Mouse (Mus musculus) CH12.LX (cell line): ENCODE results near the gene Supt16. TPM values are rescaled to one million over a fixed set of nuclear protein-coding genes. Genes with fewer than 3 reads are reported as not detected.

Experiments used
- DNase-seq: peaks from one replicate; pipeline ENCODE4 v3.0.0-alpha.2; 2013; ENCODE audit errors: extremely low read depth
- H3K27ac ChIP-seq: 2 replicates; pipeline ENCODE4 v1.5.1; 2012; ENCODE audit warnings: low read depth, mild to moderate bottlenecking, control low read depth, moderate library complexity; ENCODE audit not compliant: insufficient read depth
- H3K27me3 ChIP-seq: replicated peaks from 2 replicates; pipeline ENCODE3; 2012; ENCODE audit warnings: inconsistent platforms
- H3K36me3 ChIP-seq, 2 experiments: replicated peaks in 1 of 2; 2 replicates each; pipeline versions ENCODE3 to v1.6.1; 2012; ENCODE audit warnings: inconsistent platforms in 1 of 2, low read length in 1 of 2, mild to moderate bottlenecking in 1 of 2, mixed read lengths in 1 of 2, moderate library complexity in 1 of 2; ENCODE audit not compliant: control insufficient read depth in 1 of 2, insufficient read depth in 1 of 2
- H3K4me1 ChIP-seq, 2 experiments: 2 replicates each; pipeline ENCODE4 v1.6.1; 2012; ENCODE audit warnings: inconsistent platforms in 1 of 2, moderate library complexity in 1 of 2; ENCODE audit not compliant: insufficient read depth in 2 of 2, control insufficient read depth in 1 of 2
- H3K4me2 ChIP-seq: 2 replicates; pipeline ENCODE4 v1.6.1; 2012; ENCODE audit warnings: low read depth, mild to moderate bottlenecking, control low read depth; ENCODE audit not compliant: poor library complexity, insufficient read depth, severe bottlenecking
- H3K4me3 ChIP-seq, 3 experiments: fragments of 150-350 bp in 1 of 3; sonication (generic) in 1 of 3; replicated peaks in 1 of 3; 2 replicates each; pipeline versions ENCODE3 to v1.5.1; 2011 to 2012; ENCODE audit warnings: low read depth in 2 of 3, low read length in 2 of 3, mild to moderate bottlenecking in 2 of 3, moderate library complexity in 2 of 3, control low read depth in 1 of 3, improper control_type of control experiment in 1 of 3, inconsistent platforms in 1 of 3, mixed read lengths in 1 of 3; ENCODE audit not compliant: poor library complexity in 1 of 3
- H3K79me2 ChIP-seq: replicated peaks from 2 replicates; pipeline ENCODE4 v1.6.1; 2012; ENCODE audit warnings: mild to moderate bottlenecking, moderate library complexity; ENCODE audit not compliant: control insufficient read depth, poor library complexity, insufficient read depth, severe bottlenecking; ENCODE audit errors: extremely low read depth
- H3K9ac ChIP-seq: 2 replicates; pipeline ENCODE4 v1.6.1; 2012; ENCODE audit warnings: low read depth, mild to moderate bottlenecking, control low read depth, moderate library complexity; ENCODE audit not compliant: insufficient read depth
- H3K9me3 ChIP-seq: replicated peaks from 2 replicates; pipeline ENCODE3; 2012; ENCODE audit warnings: low read length, inconsistent platforms, mixed read lengths
- BHLHE40 ChIP-seq: IDR thresholded peaks from 2 replicates; pipeline ENCODE4 v1.6.1; 2011; ENCODE audit warnings: mild to moderate bottlenecking, low read depth, low read length, improper control_type of control experiment
- CHD1 ChIP-seq: IDR thresholded peaks from 2 replicates; pipeline ENCODE4 v1.6.1; 2012; ENCODE audit warnings: low read depth, low read length, improper control_type of control experiment, inconsistent platforms
- CHD2 ChIP-seq: IDR thresholded peaks from 2 replicates; pipeline ENCODE4 v1.6.1; 2011; ENCODE audit warnings: low read length, improper control_type of control experiment
- ELF1 ChIP-seq: IDR thresholded peaks from 2 replicates; pipeline ENCODE4 v1.6.1; 2014; ENCODE audit warnings: low read depth, mild to moderate bottlenecking, inconsistent platforms, low read length, improper control_type of control experiment
- EP300 ChIP-seq: IDR thresholded peaks from 2 replicates; pipeline ENCODE4 v1.6.1; 2011; ENCODE audit warnings: low read length, improper control_type of control experiment
- ETS1 ChIP-seq: conservative IDR thresholded peaks from 2 replicates; pipeline ENCODE4 v1.6.1; 2012; ENCODE audit warnings: low read depth, mild to moderate bottlenecking, inconsistent platforms, low read length, improper control_type of control experiment, moderate library complexity
- GABPA ChIP-seq: IDR thresholded peaks from 2 replicates; pipeline ENCODE4 v1.6.1; 2012; ENCODE audit warnings: low read depth, low read length, improper control_type of control experiment, inconsistent platforms; ENCODE audit not compliant: insufficient replicate concordance
- HCFC1 ChIP-seq: IDR thresholded peaks from 2 replicates; pipeline ENCODE4 v1.6.1; 2012; ENCODE audit warnings: low read depth, mild to moderate bottlenecking, inconsistent platforms, low read length, improper control_type of control experiment
- IRF4 ChIP-seq: IDR thresholded peaks from 2 replicates; pipeline ENCODE4 v1.6.1; 2014; ENCODE audit warnings: low read depth, mild to moderate bottlenecking, inconsistent platforms, low read length, improper control_type of control experiment
- JUN ChIP-seq: IDR thresholded peaks from 2 replicates; pipeline ENCODE4 v1.6.1; 2011; ENCODE audit warnings: low read depth, mild to moderate bottlenecking, low read length, improper control_type of control experiment, moderate library complexity; ENCODE audit not compliant: insufficient read depth
- JUND ChIP-seq: conservative IDR thresholded peaks from 2 replicates; pipeline ENCODE4 v1.6.1; 2011; ENCODE audit warnings: low read depth, low read length, improper control_type of control experiment
- KAT2A ChIP-seq: IDR thresholded peaks from 2 replicates; pipeline ENCODE4 v1.6.1; 2012; ENCODE audit warnings: low read length, improper control_type of control experiment, inconsistent platforms; ENCODE audit not compliant: insufficient replicate concordance
- MAX ChIP-seq: IDR thresholded peaks from 2 replicates; pipeline ENCODE4 v1.6.1; 2011; ENCODE audit warnings: low read length, improper control_type of control experiment
- MAZ ChIP-seq: IDR thresholded peaks from 2 replicates; pipeline ENCODE4 v1.6.1; 2012; ENCODE audit warnings: low read depth, mild to moderate bottlenecking, inconsistent platforms, low read length, improper control_type of control experiment, moderate library complexity
- MXI1 ChIP-seq: IDR thresholded peaks from 2 replicates; pipeline ENCODE4 v1.6.1; 2011; ENCODE audit warnings: mild to moderate bottlenecking, low read depth, low read length, improper control_type of control experiment
- MYC ChIP-seq: IDR thresholded peaks from 2 replicates; pipeline ENCODE4 v1.6.1; 2011; ENCODE audit warnings: low read depth, mild to moderate bottlenecking, improper control_type of control experiment, low read length
- NELFE ChIP-seq: IDR thresholded peaks from 2 replicates; pipeline ENCODE4 v1.6.1; 2011; ENCODE audit warnings: low read depth, low read length, improper control_type of control experiment
- NRF1 ChIP-seq: IDR thresholded peaks from 2 replicates; pipeline ENCODE4 v1.6.1; 2014; ENCODE audit warnings: low read depth, mild to moderate bottlenecking, inconsistent platforms, low read length, improper control_type of control experiment, moderate library complexity
- POLR2A ChIP-seq: IDR thresholded peaks from 2 replicates; pipeline ENCODE4 v1.6.1; 2011; ENCODE audit warnings: low read depth, mild to moderate bottlenecking, improper control_type of control experiment, low read length
- POLR2AphosphoS2 ChIP-seq: IDR thresholded peaks from 2 replicates; pipeline ENCODE4 v1.6.1; 2011; ENCODE audit warnings: low read depth, low read length, improper control_type of control experiment
- SMC3 ChIP-seq: IDR thresholded peaks from 2 replicates; pipeline ENCODE4 v1.6.1; 2011; ENCODE audit warnings: low read depth, low read length, improper control_type of control experiment
- TBP ChIP-seq: conservative IDR thresholded peaks from 2 replicates; pipeline ENCODE4 v1.6.1; 2011; ENCODE audit warnings: low read depth, low read length, improper control_type of control experiment
- TCF12 ChIP-seq: IDR thresholded peaks from 2 replicates; pipeline ENCODE4 v1.6.1; 2014; ENCODE audit warnings: low read depth, mild to moderate bottlenecking, inconsistent platforms, low read length, improper control_type of control experiment
- UBTF ChIP-seq: IDR thresholded peaks from 2 replicates; pipeline ENCODE4 v1.6.1; 2012; ENCODE audit warnings: low read depth, mild to moderate bottlenecking, inconsistent platforms, low read length, improper control_type of control experiment, moderate library complexity
- USF2 ChIP-seq: conservative IDR thresholded peaks from 2 replicates; pipeline ENCODE4 v1.6.1; 2011; ENCODE audit warnings: low read depth, low read length, improper control_type of control experiment
- ZC3H11A ChIP-seq: IDR thresholded peaks from 2 replicates; pipeline ENCODE4 v1.6.1; 2012; ENCODE audit warnings: low read depth, mild to moderate bottlenecking, inconsistent platforms, low read length, improper control_type of control experiment
- ZKSCAN1 ChIP-seq: IDR thresholded peaks from 2 replicates; pipeline ENCODE4 v1.6.1; 2012; ENCODE audit warnings: low read depth, inconsistent platforms, low read length, improper control_type of control experiment, borderline replicate concordance
- ZMIZ1 ChIP-seq: IDR thresholded peaks from 2 replicates; pipeline ENCODE4 v1.6.1; 2012; ENCODE audit warnings: low read depth, mild to moderate bottlenecking, inconsistent platforms, low read length, improper control_type of control experiment
- ZNF384 ChIP-seq: IDR thresholded peaks from 2 replicates; pipeline ENCODE4 v1.6.1; 2012; ENCODE audit warnings: low read depth, low read length, improper control_type of control experiment, inconsistent platforms
- dilution Hi-C: fragments of 300-500 bp; cut with MboI; formaldehyde crosslinking; loops from 2 replicates; pipeline ENCODE4 v1.14.3; 2020; ENCODE audit warnings: low sequenced_read_pairs; ENCODE audit not compliant: extremely low pct_unique_long_range_greater_than_20kb, extremely low pct_ligation_motif_present
- in situ Hi-C: fragments of 300-500 bp; cut with MboI; formaldehyde crosslinking; loops from 3 replicates; pipeline ENCODE4 v1.14.3; 2019; ENCODE audit warnings: low sequenced_read_pairs, low pct_ligation_motif_present, low pct_unique_long_range_greater_than_20kb, mixed read lengths
- polyA plus RNA-seq: library from polyadenylated mRNA; unstranded; fragments of >175 nt; gene quantifications from 2 replicates; pipeline ENCODE4 v1.2.1, GENCODE M21; 2012; ENCODE audit warnings: low read depth; ENCODE audit not compliant: insufficient read length
- total RNA-seq, 2 experiments: library from RNA; depleted of rRNA; stranded (reverse); fragments of 300-350 nt in 1 of 2; fragments of >200 nt in 1 of 2; gene quantifications; 2 replicates each; pipeline ENCODE4 v1.2.3; 2012 to 2014

Gene Supt16
- total and polyA plus RNA-seq, 3 experiments: 64.8 to 114 (median 78.6) TPM

- Histone ChIP-seq H3K79me2 (peaks cover 36% of the 10 kb centered on the region), H3K27ac (peak overlapping the region; percentile 13), H3K4me1 (peaks cover 5 to 31% of the 10 kb centered on the region in 2 experiments; a peak in 3 of 4 replicates), H3K27me3 (no peaks in the 10 kb centered on the region), H3K4me2 (peak overlapping the region; percentile 71; the same call in 1 of the 2 replicates), H3K36me3 (peaks cover 25 to 56% of the 10 kb centered on the region in 2 experiments)
- peak; percentile 57 for DNase-seq
- in situ Hi-C loops: loop anchor here (10.0 kb wide), 1 partner anchor 137 kb away; no protein-coding TSS in a partner anchor
- dilution Hi-C loops: no loop called here
- TF ChIP-seq ETS1: 0 out of 2 replicates have a peak, but pooled peaks have one; percentile 29
- TF ChIP-seq MYC: no peak
- TF ChIP-seq ELF1: peak; percentile 41; the same call in 1 of the 2 replicates
- peak; percentile 86 for TF ChIP-seq ZNF384
- no peak for TF ChIP-seq ZKSCAN1
- peak; percentile 52; the same call in 1 of the 2 replicates for TF ChIP-seq EP300
- TF ChIP-seq, all 38 proteins: peak for 4
- Histone ChIP-seq H3K4me3 (peak overlapping the region; percentile 32 to 94 (median 59)), H3K9me3 (no peaks in the 10 kb centered on the region), H3K9ac (peak overlapping the region; percentile 92; the same call in 1 of the 2 replicates)
Observed at GRCm38 (mm10) chr14:52198141-52198540, 925 bp upstream of the Supt16 start.

DNA sequence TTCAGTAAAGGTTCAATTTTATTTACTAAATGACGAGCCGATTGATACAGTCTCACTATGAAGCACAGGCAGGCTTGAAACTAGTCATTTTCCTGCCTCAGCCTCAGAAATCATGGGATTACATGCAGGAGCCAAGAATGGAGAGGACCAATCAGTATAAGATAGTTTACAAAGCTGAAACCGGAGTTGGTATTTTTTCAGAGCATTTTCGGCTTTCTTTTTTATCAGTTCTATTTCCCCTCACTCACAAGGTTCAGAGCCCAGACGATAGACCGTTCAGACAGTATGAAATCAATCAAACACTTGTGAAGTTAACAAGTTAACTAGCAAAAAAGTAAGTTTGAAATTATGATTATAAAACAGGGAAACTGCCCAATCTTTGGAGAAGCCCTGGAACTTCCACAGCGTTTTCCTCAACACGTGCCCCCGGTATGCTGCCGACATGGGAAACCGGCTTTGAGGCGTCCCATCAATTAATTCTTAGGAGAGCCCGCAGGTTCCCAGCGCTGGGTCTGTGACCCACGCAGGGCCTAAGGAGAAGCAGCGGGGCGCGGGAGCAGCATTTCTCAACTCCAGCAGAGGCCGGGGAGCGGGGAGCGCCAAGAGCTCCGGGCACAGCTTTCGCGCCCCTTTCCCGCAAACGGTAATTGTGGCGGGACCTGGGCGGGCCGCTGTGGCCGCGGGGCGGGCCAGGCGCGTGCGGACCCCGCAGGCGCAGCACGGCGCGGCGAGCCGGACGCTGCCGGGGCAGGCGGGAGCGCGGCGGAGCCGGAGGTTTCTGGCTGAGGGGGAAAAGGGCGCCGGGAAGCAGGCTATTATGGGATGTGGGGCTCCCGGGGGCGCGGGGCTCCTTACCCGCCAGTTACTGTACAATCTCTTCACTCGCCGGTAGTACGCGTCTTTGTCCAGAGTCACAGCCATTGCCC lies 723 bp downstream of the Supt16 start:
- dilution Hi-C loops: no loop called here
- Histone ChIP-seq H3K9me3 (no peaks in the 10 kb centered on the region), H3K4me2 (peak overlapping the region; percentile 99), H3K27ac (peak overlapping the region; percentile 88), H3K27me3 (no peaks in the 10 kb centered on the region), H3K4me3 (peak overlapping the region; percentile 59 to 94 (median 73)), H3K9ac (peak overlapping the region; percentile 92), H3K36me3 (peaks cover 15 to 54% of the 10 kb centered on the region in 2 experiments), H3K79me2 (peaks cover 52% of the 10 kb centered on the region), H3K4me1 (peaks cover 5 to 39% of the 10 kb centered on the region in 2 experiments; a peak in 3 of 4 replicates)
- peak; percentile 22 for DNase-seq
- in situ Hi-C loops: loop anchor here (10.0 kb wide), 1 partner anchor 138 kb away; no protein-coding TSS in a partner anchor
- no peak for TF ChIP-seq JUN
- TF ChIP-seq MAZ: no peak
- no peak for TF ChIP-seq HCFC1
- TF ChIP-seq TCF12: no peak
- TF ChIP-seq ZMIZ1: no peak
- TF ChIP-seq CHD1: peak; percentile 81
- TF ChIP-seq IRF4: no peak
- TF ChIP-seq SMC3: no peak
- TF ChIP-seq ZNF384: peak; percentile 16; the same call in 1 of the 2 replicates
- TF ChIP-seq NELFE: no peak
- TF ChIP-seq KAT2A: no peak
- no peak for TF ChIP-seq UBTF
- TF ChIP-seq GABPA: no peak
- TF ChIP-seq NRF1: 0 out of 2 replicates have a peak, but pooled peaks have one; percentile 3
- peak; percentile 70; the same call in 1 of the 2 replicates for TF ChIP-seq MAX
- TF ChIP-seq ETS1: no peak
- peak; percentile 81; the same call in 1 of the 2 replicates for TF ChIP-seq MXI1
- TF ChIP-seq JUND: no peak
- no peak for TF ChIP-seq POLR2AphosphoS2
- TF ChIP-seq CHD2: no peak
- no peak for TF ChIP-seq TBP
- no peak for TF ChIP-seq ZC3H11A
- no peak for TF ChIP-seq ZKSCAN1
- no peak for TF ChIP-seq POLR2A
- TF ChIP-seq BHLHE40: peak; percentile 70
- no peak for TF ChIP-seq USF2
